8 mouse cellular contexts compared by ENCODE assay signal in the genomic region with DNA sequence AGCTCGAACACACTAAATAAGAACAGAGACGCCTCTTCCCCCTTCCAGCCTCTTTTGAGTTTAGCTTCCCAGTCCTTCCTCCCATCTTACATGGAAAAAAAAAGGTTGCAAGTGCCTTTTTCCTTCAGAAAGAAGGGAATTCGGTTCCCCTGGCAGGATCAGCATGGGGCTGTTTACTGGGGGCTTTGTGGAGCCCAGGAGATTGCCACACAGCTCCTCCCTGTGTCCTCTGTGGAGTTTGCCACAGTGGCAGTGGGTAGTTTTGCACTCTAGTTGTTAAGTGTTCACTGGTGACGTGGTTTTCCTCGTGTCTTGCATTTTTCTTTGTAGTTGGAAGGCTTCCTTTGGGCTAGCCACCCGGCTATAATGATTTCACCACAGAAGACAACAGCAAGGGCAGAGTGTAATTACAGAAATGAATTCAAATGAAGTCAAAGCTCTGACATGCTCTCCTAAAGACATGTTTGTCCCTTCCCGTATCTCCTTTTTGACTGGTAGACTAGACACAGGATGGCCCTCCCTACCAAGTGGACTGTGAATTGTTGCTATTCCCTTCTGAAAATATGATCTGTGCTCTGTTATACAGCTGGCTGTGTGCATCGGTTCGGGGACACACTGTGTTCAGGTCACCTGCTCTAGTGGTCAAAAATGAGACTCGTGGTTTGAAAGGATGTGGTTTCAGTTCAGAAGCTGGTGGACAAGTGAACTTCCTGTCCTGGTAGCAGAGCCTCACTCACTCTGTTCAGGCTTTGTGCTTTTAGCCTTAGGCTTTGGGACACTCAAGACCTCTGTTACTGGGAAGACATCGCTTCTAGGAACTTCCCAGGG. TPM values are rescaled to one million over a fixed set of nuclear protein-coding genes. Genes with fewer than 3 reads are reported as not detected.
DNase-seq lines count a peak whose midpoint lies in the region; ATAC-seq lines count a peak whose summit lies in the region.
"Had no signal": no experiment of that assay in that cellular context is flagged by ENCODE, and none has a peak within 500 bp of the region (broad histone marks: within the 10 kb centered on the region; RNA-seq: fewer than 3 reads in every experiment).

No protein-coding gene starts in this region.

- peak; percentile 17 for DNase-seq in retina, postnatal 1 day
- DNase-seq in retina, embryonic 14.5 days (ENCODE audit: low spot score): no peak
- DNase-seq in midbrain, embryonic 11.5 days (ENCODE audit: low spot score, missing footprints): no peak
- DNase-seq in spleen, postnatal 10 days (ENCODE audit: low spot score in 2 of 2): no peak
- DNase-seq in cerebellum, postnatal 25 days: no peak

- peaks cover 24% of the 10 kb centered on the region for H3K4me1 ChIP-seq in forebrain, embryonic 15.5 days
- peaks cover 15% of the 10 kb centered on the region for H3K4me1 ChIP-seq in midbrain, embryonic 11.5 days (ENCODE audit: control insufficient read depth, insufficient read depth, low read length)
- 0 out of 2 replicates have a peak, but pooled peaks cover under 1% of the 10 kb centered on the region for H3K4me1 ChIP-seq in intestine, embryonic 16.5 days (ENCODE audit: control insufficient read depth, insufficient read depth, low read length)

- no peak overlapping the region for H3K9ac ChIP-seq in forebrain, embryonic 15.5 days (replicated peaks)
- H3K9ac ChIP-seq in midbrain, embryonic 11.5 days (ENCODE audit: low read length): no peak overlapping the region
- H3K9ac ChIP-seq in intestine, embryonic 16.5 days (ENCODE audit: low read depth, low read length): no peak overlapping the region
- H3K9ac ChIP-seq: heart, embryonic 15.5 days had no signal

- peak; percentile 72 for ATAC-seq in forebrain, embryonic 15.5 days (replicated peaks)
- peak; percentile 61 for ATAC-seq in midbrain, embryonic 11.5 days (ENCODE audit: low FRiP score)
- no peak for ATAC-seq in intestine, embryonic 16.5 days

- H3K9me3 ChIP-seq in forebrain, embryonic 15.5 days: no peaks in the 10 kb centered on the region
- no peaks in the 10 kb centered on the region for H3K9me3 ChIP-seq in midbrain, embryonic 11.5 days (ENCODE audit: control insufficient read depth, low read length)
- no peaks in the 10 kb centered on the region for H3K9me3 ChIP-seq in intestine, embryonic 16.5 days (ENCODE audit: control insufficient read depth, low read length)
- H3K9me3 ChIP-seq: heart, embryonic 15.5 days had no signal

- no peaks in the 10 kb centered on the region for H3K27me3 ChIP-seq in forebrain, embryonic 15.5 days
- no peaks in the 10 kb centered on the region for H3K27me3 ChIP-seq in midbrain, embryonic 11.5 days (ENCODE audit: control insufficient read depth, insufficient read depth, low read length)
- H3K27me3 ChIP-seq in intestine, embryonic 16.5 days (replicated peaks; ENCODE audit: control insufficient read depth, insufficient read depth, low read length): no peaks in the 10 kb centered on the region
- H3K27me3 ChIP-seq: heart, embryonic 15.5 days had no signal

- no peak overlapping the region for H3K4me3 ChIP-seq in forebrain, embryonic 15.5 days
- no peak overlapping the region for H3K4me3 ChIP-seq in midbrain, embryonic 11.5 days (ENCODE audit: low read depth, low read length)
- no peak overlapping the region for H3K4me3 ChIP-seq in intestine, embryonic 16.5 days (ENCODE audit: low read length)
- H3K4me3 ChIP-seq: heart, embryonic 15.5 days had no signal

- H3K4me2 ChIP-seq in forebrain, embryonic 15.5 days (replicated peaks): no peak overlapping the region
- no peak overlapping the region for H3K4me2 ChIP-seq in midbrain, embryonic 11.5 days
- no peak overlapping the region for H3K4me2 ChIP-seq in intestine, embryonic 16.5 days (ENCODE audit: low read depth, low read length)
- H3K4me2 ChIP-seq: heart, embryonic 15.5 days had no signal

- peak overlapping the region; percentile 76 for H3K27ac ChIP-seq in forebrain, embryonic 15.5 days (replicated peaks)
- peak overlapping the region; percentile 70 for H3K27ac ChIP-seq in midbrain, embryonic 11.5 days (ENCODE audit: low read depth, low read length)
- H3K27ac ChIP-seq in intestine, embryonic 16.5 days (ENCODE audit: low read length): no peak overlapping the region

- WGBS in forebrain, embryonic 15.5 days: 28% methylated on average over 11 of the region's 11 CpGs
- WGBS in midbrain, embryonic 11.5 days: 64% methylated on average over 11 of the region's 11 CpGs
- WGBS in intestine, embryonic 16.5 days: 74% methylated on average over 11 of the region's 11 CpGs

- H3K36me3 ChIP-seq in forebrain, embryonic 15.5 days: no peaks in the 10 kb centered on the region; the same call in 1 of the 2 replicates
- H3K36me3 ChIP-seq in midbrain, embryonic 11.5 days (ENCODE audit: control insufficient read depth, insufficient read depth, low read length): peaks cover 8% of the 10 kb centered on the region; the same call in 1 of the 2 replicates
- 0 out of 2 replicates have a peak, but pooled peaks cover 2% of the 10 kb centered on the region for H3K36me3 ChIP-seq in intestine, embryonic 16.5 days (ENCODE audit: control insufficient read depth, insufficient read depth, low read length)

RNA-seq across cellular contexts. Expression of a gene that starts 32.6 kb away (rescaled TPM):
- 0.65 and 0.78 TPM in 2 replicates for polyA plus RNA-seq in forebrain, embryonic 15.5 days (2015; fragmentation: Nextera tagmentation; extraction: Ambion mirVana)
- polyA plus RNA-seq in midbrain, embryonic 11.5 days (2014; fragmentation: Nextera tagmentation; extraction: Ambion mirVana): 1.4 and 2.0 TPM in 2 replicates
- 1.0 and 1.5 TPM in 2 replicates for polyA plus RNA-seq in intestine, embryonic 16.5 days (2015; fragmentation: Nextera tagmentation; extraction: Ambion mirVana)

RNA-seq across cellular contexts. Expression of a gene that starts 53.6 kb away (rescaled TPM):
- polyA plus RNA-seq in forebrain, embryonic 15.5 days (2015; fragmentation: Nextera tagmentation; extraction: Ambion mirVana): 5.1 and 6.3 TPM in 2 replicates
- 9.0 and 10.4 TPM in 2 replicates for polyA plus RNA-seq in midbrain, embryonic 11.5 days (2014; fragmentation: Nextera tagmentation; extraction: Ambion mirVana)
- polyA plus RNA-seq in intestine, embryonic 16.5 days (2015; fragmentation: Nextera tagmentation; extraction: Ambion mirVana): 10.9 and 11.0 TPM in 2 replicates
